Mouse (Mus musculus) brain, embryonic 14.5 days (tissue): ENCODE measurements around the gene Sorl1.

Experiments used
- CTCF ChIP-seq: fragments of 200-500 bp; IDR thresholded peaks from 2 replicates; pipeline ENCODE4 v1.5.1; 2012; ENCODE audit warnings: inconsistent platforms, mild to moderate bottlenecking, moderate library complexity, borderline replicate concordance; ENCODE audit not compliant: insufficient read depth, insufficient read length; ENCODE audit errors: extremely low read depth
- POLR2A ChIP-seq: fragments of 200-500 bp; IDR thresholded peaks from 2 replicates; pipeline ENCODE4 v1.6.1; 2012; ENCODE audit warnings: mild to moderate bottlenecking, inconsistent platforms, borderline replicate concordance; ENCODE audit not compliant: poor library complexity, insufficient read depth, insufficient read length, severe bottlenecking; ENCODE audit errors: extremely low read depth

- TF ChIP-seq POLR2A (no peak), CTCF (no peak)
Observed at GRCm38 (mm10) chr9:41968673-41969460, 155.2 kb downstream of the Sorl1 start.
